Mouse (Mus musculus) adrenal gland, adult 18-20 months (tissue): Measurements from ENCODE around the gene Bgn. TPM values are rescaled to one million over a fixed set of nuclear protein-coding genes. Genes with fewer than 3 reads are reported as not detected.
"Not testable (repeated sequence)": the region's sequence is repeated elsewhere in the genome, so short reads cannot be mapped to it uniquely, and the experiment has no call there.

Experiments
- DNase-seq, 2 experiments: peaks; one replicate each; pipeline ENCODE4 v3.0.0; 2021 to 2022; ENCODE audit warnings: low spot score in 2 of 2
- total RNA-seq, 2 experiments: library from RNA; stranded (reverse); gene quantifications; 1 replicate in 1 of 2; 2 replicates in 1 of 2; pipeline ENCODE4 v1.2.3; 2021

Gene Bgn
- total RNA-seq, 2 experiments from 2014 or later, result 221 to 292 TPM

- DNase-seq, result no peak
Measured at GRCm38 (mm10) chrX:73486920-73487319, 3.5 kb downstream of the Bgn start.

GRCm38 (mm10) chrX:73490186-73490585 lies 6.8 kb downstream of the Bgn start:
- no peak for DNase-seq

- DNase-seq, result no peak
Measured at GRCm38 (mm10) chrX:73490804-73491203, 7.4 kb downstream of the Bgn start.

- not testable (repeated sequence) for DNase-seq
Measured at GRCm38 (mm10) chrX:73493567-73493966, 10.2 kb downstream of the Bgn start.

GRCm38 (mm10) chrX:73496746-73497145 lies 13.3 kb downstream of the Bgn start:
- no peak for DNase-seq

- DNase-seq, result no peak
Measured at GRCm38 (mm10) chrX:73505130-73505735, 21.8 kb downstream of the Bgn start.

GRCm38 (mm10) chrX:73506577-73506976 lies 23.2 kb downstream of the Bgn start:
- no peak for DNase-seq

- no peak for DNase-seq
Measured at GRCm38 (mm10) chrX:73509209-73509608, 25.8 kb downstream of the Bgn start.

- no peak for DNase-seq
Measured at GRCm38 (mm10) chrX:73512904-73513303, 29.5 kb downstream of the Bgn start.

GRCm38 (mm10) chrX:73516556-73516955 lies 33.2 kb downstream of the Bgn start:
- no peak for DNase-seq

GRCm38 (mm10) chrX:73517060-73517600 lies 33.7 kb downstream of the Bgn start:
- no peak for DNase-seq

- no peak for DNase-seq
Measured at GRCm38 (mm10) chrX:73520692-73521091, 37.3 kb downstream of the Bgn start.

GRCm38 (mm10) chrX:73524318-73525222 lies 41.2 kb downstream of the Bgn start:
- no peak for DNase-seq

GRCm38 (mm10) chrX:73525223-73526140 lies 42.1 kb downstream of the Bgn start:
- DNase-seq, result no peak

- DNase-seq, result no peak
Measured at GRCm38 (mm10) chrX:73526410-73526887, 43.0 kb downstream of the Bgn start.

- no peak for DNase-seq
Measured at GRCm38 (mm10) chrX:73537875-73538274, 54.5 kb downstream of the Bgn start.

GRCm38 (mm10) chrX:73543340-73543739 lies 59.9 kb downstream of the Bgn start:
- no peak for DNase-seq
